Mouse (Mus musculus): ENCODE data around the gene Skap1.

GRCm38 (mm10) chr11:96761984-96762383 is 297.6 kb downstream of the Skap1 start:
- TF ChIP-seq POLR2A (IDR thresholded peaks at IDR 0.05; ENCODE audit: low read depth, low read length) (no peak), CTCF (conservative IDR thresholded peaks at IDR 0.05; ENCODE audit: insufficient read depth, insufficient read length, low read depth, low read length) (no peak)
